ENCODE assay signal across 15 mouse cellular contexts in the genomic region with DNA sequence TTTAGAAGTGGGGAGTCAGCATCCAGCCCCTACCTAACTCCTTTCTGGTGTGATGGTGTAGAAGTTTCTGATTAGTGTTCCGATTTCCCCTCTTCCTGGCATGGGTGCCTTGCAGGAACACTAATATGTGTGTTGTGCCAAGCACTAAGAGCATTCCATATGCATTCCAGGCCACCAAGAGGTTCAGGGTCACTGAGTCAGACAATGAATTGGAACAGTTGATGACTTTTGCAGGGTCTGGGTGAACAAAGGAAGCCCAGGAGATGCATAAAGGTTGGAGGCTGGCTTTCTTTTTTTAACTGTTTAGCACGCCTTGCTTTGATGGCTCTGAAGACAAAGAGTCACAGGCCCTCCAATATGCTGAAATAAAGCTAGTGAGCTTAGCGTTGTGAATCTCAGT.
A peak's percentile ranks its signal among the peaks of the same experiment; 100 is the strongest.
DNase-seq lines count a peak whose midpoint lies in the region; ATAC-seq and TF ChIP-seq lines count a peak whose summit lies in the region.
"Had no signal": no experiment of that assay in that cellular context is flagged by ENCODE, and none has a peak within 500 bp of the region (broad histone marks: within the 10 kb centered on the region; RNA-seq: fewer than 3 reads in every experiment).

No protein-coding gene starts in this region.

- no peaks in the 10 kb centered on the region for H3K9me3 ChIP-seq in heart, postnatal 0 days (replicated peaks; ENCODE audit: control insufficient read depth, low read length)
- H3K9me3 ChIP-seq in limb, embryonic 14.5 days (ENCODE audit: control insufficient read depth, low read length): no peaks in the 10 kb centered on the region
- H3K9me3 ChIP-seq: liver, embryonic 12.5 days; midbrain, embryonic 12.5 days; neural tube, embryonic 12.5 days had no signal

- peak; percentile 33; the same call in 1 of the 2 replicates for ATAC-seq in heart, postnatal 0 days (ENCODE audit: insufficient read depth, low read depth)
- ATAC-seq in limb, embryonic 14.5 days (ENCODE audit: low FRiP score, low read depth): peak; percentile 50
- ATAC-seq: liver, embryonic 12.5 days had no signal

- no peak for TF ChIP-seq EP300 in heart, postnatal 0 days (IDR thresholded peaks at IDR 0.05; ENCODE audit: low read depth)

- intact Hi-C loops in heart, postnatal 36 days (cut with DNase I): no loop called here

- no peak overlapping the region for H3K4me3 ChIP-seq in heart, postnatal 0 days (ENCODE audit: low read depth, low read length)
- H3K4me3 ChIP-seq in limb, embryonic 14.5 days (replicated peaks; ENCODE audit: low read length): no peak overlapping the region
- H3K4me3 ChIP-seq: liver, embryonic 12.5 days; midbrain, embryonic 12.5 days; neural tube, embryonic 12.5 days had no signal

- H3K4me2 ChIP-seq in heart, postnatal 0 days (ENCODE audit: low read depth, low read length): no peak overlapping the region
- no peak overlapping the region for H3K4me2 ChIP-seq in limb, embryonic 14.5 days (replicated peaks; ENCODE audit: low read depth, low read length, severe bottlenecking)
- H3K4me2 ChIP-seq: liver, embryonic 12.5 days; midbrain, embryonic 12.5 days; neural tube, embryonic 12.5 days had no signal

- H3K27me3 ChIP-seq in heart, postnatal 0 days (ENCODE audit: control insufficient read depth, insufficient read depth, low read length): no peaks in the 10 kb centered on the region
- no peaks in the 10 kb centered on the region for H3K27me3 ChIP-seq in limb, embryonic 14.5 days (ENCODE audit: control insufficient read depth, insufficient read depth, low read length)
- H3K27me3 ChIP-seq: liver, embryonic 12.5 days; midbrain, embryonic 12.5 days; neural tube, embryonic 12.5 days had no signal

- TF ChIP-seq CTCF in heart, postnatal 0 days (IDR thresholded peaks at IDR 0.05; ENCODE audit: low read depth): no peak

- H3K36me3 ChIP-seq in heart, postnatal 0 days (replicated peaks; ENCODE audit: control insufficient read depth, insufficient read depth, low read length): no peaks in the 10 kb centered on the region
- no peaks in the 10 kb centered on the region for H3K36me3 ChIP-seq in limb, embryonic 14.5 days (ENCODE audit: control insufficient read depth, insufficient read depth, low read length)
- H3K36me3 ChIP-seq: liver, embryonic 12.5 days; midbrain, embryonic 12.5 days; neural tube, embryonic 12.5 days had no signal

- H3K9ac ChIP-seq in heart, postnatal 0 days (replicated peaks; ENCODE audit: low read depth, low read length): no peak overlapping the region
- H3K9ac ChIP-seq in limb, embryonic 14.5 days (ENCODE audit: low read depth, low read length, severe bottlenecking): no peak overlapping the region
- H3K9ac ChIP-seq: liver, embryonic 12.5 days; midbrain, embryonic 12.5 days; neural tube, embryonic 12.5 days had no signal

- H3K27ac ChIP-seq in heart, postnatal 0 days (ENCODE audit: low read depth): peak overlapping the region; percentile 15; the same call in 1 of the 2 replicates
- H3K27ac ChIP-seq in limb, embryonic 14.5 days (replicated peaks; ENCODE audit: low read depth, low read length): peak overlapping the region; percentile 81
- H3K27ac ChIP-seq: liver, embryonic 12.5 days; midbrain, embryonic 12.5 days; neural tube, embryonic 12.5 days had no signal

- no peak for TF ChIP-seq POLR2A in limb, embryonic 14.5 days (IDR thresholded peaks at IDR 0.05; ENCODE audit: borderline replicate concordance, extremely low read depth, insufficient read depth, insufficient read length)

- no peak for DNase-seq in heart, postnatal 0 days (ENCODE audit: low spot score)
- no peak for DNase-seq in heart, postnatal 36 days
- DNase-seq in lung, postnatal 36 days: peak; percentile 15
- no peak for DNase-seq in lung, postnatal 4 days
- DNase-seq in embryo, embryonic 10.5 days (ENCODE audit: low spot score): peak; percentile 42
- peak; percentile 23 for DNase-seq in limb, embryonic 14.5 days (ENCODE audit: low spot score)
- no peak for DNase-seq in frontal cortex, adult 2 months (ENCODE audit: extremely low spot score in 1 of 2, low spot score in 1 of 2)
- no peak for DNase-seq in adrenal gland, postnatal 4 days (ENCODE audit: low spot score in 2 of 2)
- DNase-seq: cerebellum, postnatal 14 days; layer of hippocampus, postnatal 36 days; retina, postnatal 1 day; thymus, adult 18-20 months had no signal

- 60% methylated on average over 3 of the region's 3 CpGs for WGBS in heart, postnatal 0 days
- WGBS in limb, embryonic 14.5 days: 49% methylated on average over 3 of the region's 3 CpGs

- peaks cover 5% of the 10 kb centered on the region; the same call in 1 of the 2 replicates for H3K4me1 ChIP-seq in heart, postnatal 0 days (ENCODE audit: control insufficient read depth, insufficient read depth)
- peaks cover 17% of the 10 kb centered on the region for H3K4me1 ChIP-seq in limb, embryonic 14.5 days (ENCODE audit: control insufficient read depth, insufficient read depth, low read length)
- H3K4me1 ChIP-seq: liver, embryonic 12.5 days had no signal

Comparison
In these comparisons a context has a peak if more than half of its experiments do, and no peak if none do; other contexts are left out.
1. DNase-seq: peak in lung, postnatal 36 days (single experiment), embryo, embryonic 10.5 days (single experiment) and limb, embryonic 14.5 days (single experiment); none in heart, postnatal 0 days (single experiment), heart, postnatal 36 days (0 of 2), lung, postnatal 4 days (0 of 2), frontal cortex, adult 2 months (0 of 2) and adrenal gland, postnatal 4 days (0 of 2).